Mouse (Mus musculus) heart, embryonic 15.5 days (tissue): ENCODE results near the gene Adamtsl3. TPM values are rescaled to one million over a fixed set of nuclear protein-coding genes. Genes with fewer than 3 reads are reported as not detected.

Source experiments
- ATAC-seq: fragments of 200-750 bp; cut with Nextera tagmentation; replicated peaks from 2 replicates; pipeline ENCODE4 v1.8.0; 2017; ENCODE audit warnings: low read depth, moderate TSS enrichment; ENCODE audit not compliant: insufficient number of reproducible peaks, insufficient read depth, low FRiP score
- H3K27ac ChIP-seq: fragments of 300-500 bp; sonication (generic); 2 replicates; pipeline ENCODE4 v1.5.1; 2015; ENCODE audit warnings: mild to moderate bottlenecking, inconsistent platforms
- H3K27me3 ChIP-seq: fragments of 300-500 bp; sonication (generic); 2 replicates; pipeline ENCODE4 v1.6.1; 2015; ENCODE audit warnings: inconsistent platforms
- H3K36me3 ChIP-seq: fragments of 300-500 bp; sonication (generic); 2 replicates; pipeline ENCODE4 v1.6.1; 2015; ENCODE audit warnings: mild to moderate bottlenecking, inconsistent platforms
- H3K4me1 ChIP-seq: fragments of 300-500 bp; sonication (generic); replicated peaks from 2 replicates; pipeline ENCODE4 v1.6.1; 2015; ENCODE audit warnings: inconsistent platforms
- H3K4me2 ChIP-seq: fragments of 300-500 bp; sonication (generic); 2 replicates; pipeline ENCODE4 v1.6.1; 2015; ENCODE audit warnings: inconsistent platforms, mild to moderate bottlenecking, moderate library complexity
- H3K4me3 ChIP-seq: fragments of 300-500 bp; sonication (generic); 2 replicates; pipeline ENCODE4 v1.5.1; 2015; ENCODE audit warnings: mild to moderate bottlenecking, inconsistent platforms
- H3K9ac ChIP-seq: fragments of 300-500 bp; sonication (generic); 2 replicates; pipeline ENCODE4 v1.6.1; 2015; ENCODE audit warnings: mild to moderate bottlenecking, inconsistent platforms
- H3K9me3 ChIP-seq: fragments of 300-500 bp; sonication (generic); replicated peaks from 2 replicates; pipeline ENCODE4 v1.6.1; 2016; ENCODE audit warnings: inconsistent platforms
- WGBS: fragments of 180-500 bp; shearing (Covaris S2); methylation state at CpG from one replicate; pipeline ENCODE4 v1.1.7; 2015; ENCODE audit warnings: mixed read lengths; 5-methylcytosine and 5-hydroxymethylcytosine counted together
- polyA plus RNA-seq: library from polyadenylated mRNA; unstranded; fragments of >200 nt; fragmentation: Nextera tagmentation; extraction: Ambion mirVana; gene quantifications from 2 replicates; pipeline ENCODE4 v1.2.1, GENCODE M21; 2015

The Adamtsl3 gene
- polyA plus RNA-seq, 1 experiment from 2014 or later, result 1.5 TPM

DNA sequence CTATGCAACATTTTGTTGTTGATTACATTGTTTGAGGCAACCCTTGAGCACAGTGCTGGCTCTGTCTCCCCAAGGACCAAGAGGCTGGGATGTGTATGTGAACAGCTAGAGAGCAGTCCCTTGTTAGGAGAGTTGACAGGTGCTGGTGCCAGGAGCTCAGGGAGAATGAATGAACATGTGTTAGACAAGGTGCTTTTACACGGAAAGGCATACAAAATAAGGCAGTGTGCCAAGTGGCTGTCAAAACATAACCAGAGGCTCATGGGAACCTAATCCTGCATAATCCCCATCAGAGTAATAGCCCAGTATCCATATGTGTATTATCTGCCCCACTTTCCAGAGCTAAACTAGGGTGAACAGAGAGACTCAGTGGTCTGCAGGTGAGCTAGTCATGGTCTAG is 1.5 kb upstream of the Adamtsl3 start:
- Histone ChIP-seq H3K4me2 (no peak overlapping the region), H3K9me3 (no peaks in the 10 kb centered on the region), H3K36me3 (no peaks in the 10 kb centered on the region), H3K9ac (no peak overlapping the region), H3K27ac (no peak overlapping the region), H3K27me3 (peaks cover 63% of the 10 kb centered on the region), H3K4me1 (peaks cover 21% of the 10 kb centered on the region), H3K4me3 (no peak overlapping the region)
- no peak for ATAC-seq
- 33% methylated on average over 1 of the region's 1 CpGs for whole genome bisulfite sequencing

DNA sequence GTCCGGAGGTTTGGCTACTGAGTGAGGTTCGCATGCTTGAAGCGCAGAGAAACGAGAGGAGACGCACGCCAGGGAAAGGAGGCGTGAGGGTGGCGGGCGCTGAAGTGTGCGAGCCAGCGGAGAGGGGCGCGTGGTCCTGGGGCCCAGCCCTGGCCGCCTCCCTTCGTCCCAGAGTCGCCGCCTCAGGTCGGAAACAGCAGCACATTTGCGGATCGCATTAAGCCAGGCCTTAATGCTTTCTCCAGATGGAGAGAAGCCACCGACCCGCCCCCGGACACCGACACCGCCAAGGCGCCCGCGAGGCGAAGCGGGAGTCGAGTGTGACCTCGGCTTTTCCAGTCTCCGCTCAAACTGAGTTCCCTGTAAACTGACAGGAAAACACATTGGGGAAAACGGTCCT is 638 bp downstream of the Adamtsl3 start:
- Histone ChIP-seq H3K36me3 (no peaks in the 10 kb centered on the region), H3K4me1 (peaks cover 21% of the 10 kb centered on the region), H3K27ac (no peak overlapping the region), H3K4me2 (peak overlapping the region; percentile 96), H3K9ac (peak overlapping the region; percentile 53), H3K27me3 (peaks cover 67% of the 10 kb centered on the region), H3K9me3 (no peaks in the 10 kb centered on the region), H3K4me3 (peak overlapping the region; percentile 71)
- WGBS, result under 1% methylated on average over 34 of the region's 34 CpGs
- ATAC-seq, result no peak; the same call in 1 of the 2 replicates

DNA sequence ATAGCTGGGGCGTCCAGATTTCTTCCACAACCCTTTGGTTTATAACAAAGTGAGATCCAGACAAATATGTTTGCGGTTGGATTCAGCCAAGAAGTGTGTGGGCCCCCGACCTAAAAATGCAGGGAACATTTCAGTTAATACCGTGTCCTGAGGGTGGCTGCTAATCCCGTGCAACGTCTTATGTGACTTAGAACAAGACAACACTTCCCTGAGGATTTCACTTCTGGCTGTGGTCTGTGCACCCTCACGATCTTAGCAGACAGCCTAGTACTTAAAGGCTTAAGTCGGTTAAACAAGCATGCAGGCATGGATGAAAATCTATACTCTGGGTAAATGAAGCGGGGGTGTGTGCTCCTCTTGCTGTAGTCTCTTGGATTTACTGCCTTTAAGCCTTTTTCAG is 2.6 kb downstream of the Adamtsl3 start:
- Histone ChIP-seq H3K4me2 (no peak overlapping the region), H3K27me3 (peaks cover 59% of the 10 kb centered on the region), H3K36me3 (no peaks in the 10 kb centered on the region), H3K27ac (no peak overlapping the region), H3K9me3 (no peaks in the 10 kb centered on the region), H3K4me1 (peaks cover 24% of the 10 kb centered on the region), H3K9ac (no peak overlapping the region), H3K4me3 (no peak overlapping the region)
- 83% methylated on average over 9 of the region's 9 CpGs for WGBS
- ATAC-seq, result no peak

DNA sequence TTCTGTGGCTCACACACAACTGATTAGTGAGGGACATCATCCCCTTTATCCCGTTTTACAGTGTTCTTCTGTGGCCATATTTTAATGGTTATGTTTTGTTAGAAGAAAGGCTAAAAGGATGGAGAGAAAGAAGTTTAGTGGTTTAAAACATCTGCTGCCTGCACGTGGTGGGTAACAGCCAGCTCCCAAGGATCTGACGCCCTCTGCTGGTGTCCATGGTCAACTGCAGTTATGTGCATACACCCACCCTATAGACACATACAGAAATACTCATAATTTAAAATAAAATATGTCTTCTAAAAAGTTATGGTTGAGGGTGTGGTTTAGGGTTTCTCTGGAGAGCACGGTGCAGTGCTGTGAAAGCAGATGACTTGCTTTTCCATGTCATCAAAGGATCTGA is 3.0 kb downstream of the Adamtsl3 start:
- no peaks in the 10 kb centered on the region for H3K9me3 ChIP-seq
- peaks cover 24% of the 10 kb centered on the region for H3K4me1 ChIP-seq
- H3K9ac ChIP-seq, result no peak overlapping the region
- peaks cover 55% of the 10 kb centered on the region for H3K27me3 ChIP-seq
- no peaks in the 10 kb centered on the region for H3K36me3 ChIP-seq
- H3K4me3 ChIP-seq, result no peak overlapping the region
- WGBS, result 80% methylated on average over 4 of the region's 4 CpGs
- no peak overlapping the region for H3K4me2 ChIP-seq
- ATAC-seq, result no peak
- no peak overlapping the region for H3K27ac ChIP-seq

DNA sequence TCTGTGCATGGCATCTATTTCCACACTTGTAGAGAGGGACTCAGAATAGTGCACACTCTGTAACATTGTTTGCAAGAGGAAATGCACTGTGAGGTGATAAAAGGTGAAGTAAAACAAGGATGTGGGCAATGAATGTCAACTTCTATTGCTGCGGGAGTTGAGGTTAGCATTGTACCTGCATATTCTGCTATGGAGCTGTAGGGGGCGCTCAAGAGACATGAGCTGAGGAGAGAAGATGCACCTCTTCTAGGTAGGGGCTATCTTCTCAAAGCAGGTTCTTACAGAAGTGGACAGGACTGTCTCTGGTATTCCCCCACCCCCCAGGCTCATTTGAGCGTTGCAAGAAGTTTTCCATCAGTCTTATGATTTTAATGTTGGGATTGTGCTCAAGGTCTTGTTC is 3.7 kb downstream of the Adamtsl3 start:
- peaks cover 50% of the 10 kb centered on the region for H3K27me3 ChIP-seq
- 48% methylated on average over 3 of the region's 3 CpGs for WGBS
- H3K9me3 ChIP-seq, result no peaks in the 10 kb centered on the region
- H3K27ac ChIP-seq, result no peak overlapping the region
- H3K4me1 ChIP-seq, result peaks cover 24% of the 10 kb centered on the region
- H3K9ac ChIP-seq, result no peak overlapping the region
- H3K4me3 ChIP-seq, result no peak overlapping the region
- ATAC-seq, result no peak
- H3K4me2 ChIP-seq, result no peak overlapping the region
- H3K36me3 ChIP-seq, result no peaks in the 10 kb centered on the region

DNA sequence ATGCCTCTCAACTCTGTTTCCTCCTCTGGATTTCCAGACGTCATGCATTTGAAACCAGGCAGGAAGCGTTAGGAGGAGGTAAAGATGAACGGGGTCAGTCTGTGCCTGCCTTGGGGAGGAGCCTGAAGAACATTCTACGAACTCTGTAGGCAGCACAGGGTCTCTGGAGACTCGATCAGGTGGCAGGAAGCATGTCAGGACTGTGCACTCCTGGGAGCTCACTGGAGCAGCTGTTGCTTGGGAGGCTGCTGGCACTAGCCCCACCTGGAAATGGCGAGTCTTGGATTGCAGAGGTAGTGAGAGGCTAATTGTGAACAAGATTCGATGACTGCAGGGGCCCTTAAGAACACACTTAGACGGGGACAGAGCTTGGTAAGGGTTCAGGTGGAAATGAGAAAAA is 6.0 kb downstream of the Adamtsl3 start:
- Histone ChIP-seq H3K4me3 (no peak overlapping the region), H3K27me3 (peaks cover 27% of the 10 kb centered on the region), H3K4me1 (peaks cover 7% of the 10 kb centered on the region), H3K9me3 (no peaks in the 10 kb centered on the region), H3K4me2 (no peak overlapping the region), H3K9ac (no peak overlapping the region), H3K36me3 (no peaks in the 10 kb centered on the region), H3K27ac (no peak overlapping the region)
- 31% methylated on average over 8 of the region's 8 CpGs for WGBS
- ATAC-seq, result no peak

DNA sequence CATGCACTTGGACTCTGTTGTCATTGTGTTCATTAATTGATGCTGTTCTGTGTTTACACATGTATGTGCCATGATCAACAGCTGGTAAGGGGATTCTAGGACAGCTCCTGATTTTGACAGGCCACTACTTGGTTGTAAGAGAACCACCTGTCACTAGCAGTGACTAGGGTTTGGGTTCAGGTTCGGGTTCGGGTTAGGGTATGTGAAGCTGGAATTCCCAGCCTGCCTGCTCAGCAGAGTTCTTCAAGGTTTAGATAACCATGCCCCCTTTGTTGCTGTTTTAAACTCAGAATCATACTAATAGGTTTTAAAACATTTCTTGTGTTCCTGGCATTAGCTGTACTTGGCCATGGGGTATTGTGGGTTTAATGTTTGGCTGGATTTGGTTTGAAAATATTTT is 11.2 kb downstream of the Adamtsl3 start:
- no peaks in the 10 kb centered on the region for H3K9me3 ChIP-seq
- H3K36me3 ChIP-seq, result no peaks in the 10 kb centered on the region
- H3K27ac ChIP-seq, result no peak overlapping the region
- H3K4me1 ChIP-seq, result no peaks in the 10 kb centered on the region
- no peak overlapping the region for H3K4me2 ChIP-seq
- no peak overlapping the region for H3K9ac ChIP-seq
- H3K4me3 ChIP-seq, result no peak overlapping the region
- no peak for ATAC-seq
- H3K27me3 ChIP-seq, result no peaks in the 10 kb centered on the region
- WGBS, result 51% methylated on average over 2 of the region's 2 CpGs

DNA sequence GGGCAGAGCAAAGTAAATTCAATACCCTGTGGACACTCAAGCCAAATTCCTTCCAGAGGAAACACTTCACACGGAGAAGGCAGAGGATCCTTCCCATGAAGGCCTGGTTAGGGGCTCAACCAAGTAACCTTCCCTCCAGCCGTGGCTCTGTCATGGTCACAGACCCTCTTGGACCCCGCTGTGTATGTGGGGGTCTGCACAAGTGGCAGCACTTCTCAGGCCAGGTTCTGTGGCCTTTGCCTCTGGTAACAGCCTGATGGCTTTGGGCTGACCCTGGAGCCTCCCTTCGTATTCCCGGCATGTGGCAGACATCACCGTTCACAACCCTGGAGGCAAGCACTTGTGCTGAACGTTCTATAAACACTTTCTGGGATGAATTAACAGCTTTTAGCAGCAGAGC is 14.3 kb downstream of the Adamtsl3 start:
- WGBS, result 73% methylated on average over 7 of the region's 7 CpGs
- no peaks in the 10 kb centered on the region for H3K27me3 ChIP-seq
- no peak overlapping the region for H3K4me3 ChIP-seq
- H3K27ac ChIP-seq, result no peak overlapping the region
- H3K9ac ChIP-seq, result no peak overlapping the region
- H3K9me3 ChIP-seq, result no peaks in the 10 kb centered on the region
- H3K36me3 ChIP-seq, result no peaks in the 10 kb centered on the region
- no peak for ATAC-seq
- H3K4me1 ChIP-seq, result no peaks in the 10 kb centered on the region
- H3K4me2 ChIP-seq, result no peak overlapping the region

DNA sequence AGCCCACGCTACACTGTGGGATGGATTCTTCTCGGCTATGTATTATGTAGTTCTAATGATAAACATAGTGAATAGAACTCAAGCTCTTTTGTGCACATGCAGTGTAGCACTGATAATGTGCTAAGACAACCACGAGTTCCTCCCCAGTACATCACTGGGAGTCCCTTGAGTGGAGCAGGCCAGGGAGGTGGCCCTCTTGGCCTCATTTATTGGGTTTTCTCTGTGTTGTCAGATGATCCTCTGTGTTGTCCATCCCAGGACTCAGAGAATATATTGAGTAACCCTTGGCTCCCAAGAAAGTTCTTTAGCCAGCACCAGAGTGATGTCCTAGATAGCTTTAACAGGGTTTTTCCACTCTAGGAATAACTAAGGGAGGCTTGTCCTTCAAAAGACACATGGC is 14.9 kb downstream of the Adamtsl3 start:
- Histone ChIP-seq H3K36me3 (no peaks in the 10 kb centered on the region), H3K9me3 (no peaks in the 10 kb centered on the region), H3K4me1 (no peaks in the 10 kb centered on the region), H3K27ac (no peak overlapping the region), H3K27me3 (no peaks in the 10 kb centered on the region), H3K4me3 (no peak overlapping the region), H3K4me2 (no peak overlapping the region), H3K9ac (no peak overlapping the region)
- ATAC-seq, result no peak
- 71% methylated on average over 3 of the region's 3 CpGs for WGBS

DNA sequence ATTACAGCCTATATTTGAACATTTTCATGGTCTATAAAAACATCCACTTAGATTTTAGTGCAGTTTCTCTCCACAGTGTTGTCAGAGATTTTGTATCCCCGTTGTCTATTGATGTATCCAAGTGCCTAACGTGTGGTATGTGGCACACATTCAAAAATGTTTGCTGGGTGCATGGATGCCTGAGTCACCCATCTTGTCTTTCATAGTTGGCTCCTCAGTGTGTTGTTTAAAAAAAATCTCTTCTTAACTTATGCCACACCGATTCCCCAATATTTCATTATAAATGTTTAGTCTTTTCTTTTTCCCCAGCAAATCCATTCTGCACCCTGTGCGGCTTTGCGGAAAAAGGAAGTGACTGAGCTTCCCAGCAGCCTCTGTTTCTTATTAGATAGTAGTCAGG is 23.7 kb downstream of the Adamtsl3 start:
- H3K36me3 ChIP-seq, result no peaks in the 10 kb centered on the region
- H3K9me3 ChIP-seq, result no peaks in the 10 kb centered on the region
- no peak overlapping the region for H3K27ac ChIP-seq
- H3K27me3 ChIP-seq, result no peaks in the 10 kb centered on the region
- no peak for ATAC-seq
- H3K4me3 ChIP-seq, result no peak overlapping the region
- 62% methylated on average over 5 of the region's 5 CpGs for WGBS
- H3K4me2 ChIP-seq, result no peak overlapping the region
- 0 out of 2 replicates have a peak, but pooled peaks cover 2% of the 10 kb centered on the region for H3K4me1 ChIP-seq
- H3K9ac ChIP-seq, result no peak overlapping the region

DNA sequence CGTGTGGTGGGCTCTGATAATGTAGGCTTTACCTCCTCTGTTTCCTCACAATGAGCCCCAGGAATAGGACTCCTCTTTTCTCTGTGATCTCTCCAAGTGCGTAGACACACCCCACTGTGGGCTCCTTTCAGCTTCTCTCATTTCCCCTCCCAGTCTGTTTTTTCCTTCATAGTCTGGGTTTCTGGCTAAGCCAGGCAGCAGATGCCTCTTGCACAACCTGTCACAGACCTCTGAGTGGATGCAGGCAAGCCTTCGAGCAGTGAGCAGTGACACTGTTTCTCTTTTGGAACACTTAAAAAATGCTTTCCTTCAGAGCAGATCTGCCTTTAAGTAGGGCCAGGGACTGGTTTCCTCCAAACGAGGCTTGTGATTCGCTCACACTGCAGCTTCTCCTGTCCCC is 24.2 kb downstream of the Adamtsl3 start:
- no peak overlapping the region for H3K27ac ChIP-seq
- H3K9me3 ChIP-seq, result no peaks in the 10 kb centered on the region
- H3K9ac ChIP-seq, result no peak overlapping the region
- H3K27me3 ChIP-seq, result no peaks in the 10 kb centered on the region
- H3K4me1 ChIP-seq, result 0 out of 2 replicates have a peak, but pooled peaks cover 2% of the 10 kb centered on the region
- H3K4me2 ChIP-seq, result no peak overlapping the region
- H3K4me3 ChIP-seq, result no peak overlapping the region
- ATAC-seq, result no peak
- WGBS, result 61% methylated on average over 5 of the region's 5 CpGs
- no peaks in the 10 kb centered on the region for H3K36me3 ChIP-seq

DNA sequence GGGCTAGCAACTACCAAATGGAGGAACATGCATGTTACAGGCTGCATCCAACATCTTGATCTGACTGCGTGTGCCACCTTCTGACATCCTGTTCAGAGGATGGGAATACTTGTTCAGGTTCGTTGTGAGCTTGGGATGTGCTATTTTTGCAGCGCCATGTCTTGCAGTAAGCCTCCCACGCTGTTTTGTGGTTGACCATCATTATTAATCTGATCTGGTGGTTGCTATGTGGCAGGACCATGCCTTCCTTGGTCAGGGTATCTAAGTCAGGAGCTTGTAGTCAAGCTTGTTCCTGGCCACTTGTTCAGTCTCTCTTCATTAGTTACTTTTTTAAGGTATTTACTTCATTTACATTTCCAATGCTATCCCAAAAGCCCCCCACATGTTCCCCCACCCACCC is 24.7 kb downstream of the Adamtsl3 start:
- 80% methylated on average over 4 of the region's 4 CpGs for WGBS

More for the DNA sequence above, 24.7 kb downstream of the Adamtsl3 start:
- Histone ChIP-seq H3K4me3 (no peak overlapping the region), H3K9me3 (no peaks in the 10 kb centered on the region), H3K4me1 (0 out of 2 replicates have a peak, but pooled peaks cover 2% of the 10 kb centered on the region), H3K4me2 (no peak overlapping the region), H3K36me3 (no peaks in the 10 kb centered on the region), H3K27me3 (no peaks in the 10 kb centered on the region), H3K27ac (no peak overlapping the region), H3K9ac (no peak overlapping the region)
- ATAC-seq, result no peak
